Mouse (Mus musculus) hindbrain, embryonic 10.5 days (tissue): ENCODE measurements around the gene Crat. TPM values are rescaled to one million over a fixed set of nuclear protein-coding genes. Genes with fewer than 3 reads are reported as not detected.

Source experiments
- DNase-seq: peaks from one replicate; pipeline ENCODE4 v3.0.0-alpha.2; 2017; ENCODE audit warnings: low spot score
- H3K27ac ChIP-seq: fragments of 300-500 bp; sonication (generic); 2 replicates; pipeline ENCODE4 v1.5.1; 2016; ENCODE audit warnings: mild to moderate bottlenecking, moderate library complexity
- H3K27me3 ChIP-seq: fragments of 300-500 bp; sonication (generic); 2 replicates; pipeline ENCODE4 v1.6.1; 2016; ENCODE audit warnings: mild to moderate bottlenecking; ENCODE audit not compliant: poor library complexity, insufficient read depth, severe bottlenecking
- H3K36me3 ChIP-seq: fragments of 300-500 bp; sonication (generic); 2 replicates; pipeline ENCODE4 v1.6.1; 2016; ENCODE audit warnings: mild to moderate bottlenecking, moderate library complexity
- H3K4me1 ChIP-seq: fragments of 300-500 bp; sonication (generic); replicated peaks from 2 replicates; pipeline ENCODE4 v1.6.1; 2016; ENCODE audit warnings: mild to moderate bottlenecking
- H3K4me3 ChIP-seq: fragments of 300-500 bp; sonication (generic); 2 replicates; pipeline ENCODE4 v1.5.1; 2016; ENCODE audit warnings: mild to moderate bottlenecking, moderate library complexity
- H3K9me3 ChIP-seq: fragments of 300-500 bp; sonication (generic); 2 replicates; pipeline ENCODE4 v1.6.1; 2016; ENCODE audit warnings: mild to moderate bottlenecking, moderate library complexity
- WGBS: fragments of 180-500 bp; shearing (Covaris S2); methylation state at CpG from one replicate; pipeline ENCODE4 v1.1.7; 2016; 5-methylcytosine and 5-hydroxymethylcytosine counted together
- polyA plus RNA-seq: library from polyadenylated mRNA; unstranded; fragments of >200 nt; fragmentation: Nextera tagmentation; extraction: Ambion mirVana; gene quantifications from 2 replicates; pipeline ENCODE4 v1.2.1, GENCODE M21; 2016

Gene Crat
- polyA plus RNA-seq, 1 experiment from 2014 or later = 26.7 TPM

DNA sequence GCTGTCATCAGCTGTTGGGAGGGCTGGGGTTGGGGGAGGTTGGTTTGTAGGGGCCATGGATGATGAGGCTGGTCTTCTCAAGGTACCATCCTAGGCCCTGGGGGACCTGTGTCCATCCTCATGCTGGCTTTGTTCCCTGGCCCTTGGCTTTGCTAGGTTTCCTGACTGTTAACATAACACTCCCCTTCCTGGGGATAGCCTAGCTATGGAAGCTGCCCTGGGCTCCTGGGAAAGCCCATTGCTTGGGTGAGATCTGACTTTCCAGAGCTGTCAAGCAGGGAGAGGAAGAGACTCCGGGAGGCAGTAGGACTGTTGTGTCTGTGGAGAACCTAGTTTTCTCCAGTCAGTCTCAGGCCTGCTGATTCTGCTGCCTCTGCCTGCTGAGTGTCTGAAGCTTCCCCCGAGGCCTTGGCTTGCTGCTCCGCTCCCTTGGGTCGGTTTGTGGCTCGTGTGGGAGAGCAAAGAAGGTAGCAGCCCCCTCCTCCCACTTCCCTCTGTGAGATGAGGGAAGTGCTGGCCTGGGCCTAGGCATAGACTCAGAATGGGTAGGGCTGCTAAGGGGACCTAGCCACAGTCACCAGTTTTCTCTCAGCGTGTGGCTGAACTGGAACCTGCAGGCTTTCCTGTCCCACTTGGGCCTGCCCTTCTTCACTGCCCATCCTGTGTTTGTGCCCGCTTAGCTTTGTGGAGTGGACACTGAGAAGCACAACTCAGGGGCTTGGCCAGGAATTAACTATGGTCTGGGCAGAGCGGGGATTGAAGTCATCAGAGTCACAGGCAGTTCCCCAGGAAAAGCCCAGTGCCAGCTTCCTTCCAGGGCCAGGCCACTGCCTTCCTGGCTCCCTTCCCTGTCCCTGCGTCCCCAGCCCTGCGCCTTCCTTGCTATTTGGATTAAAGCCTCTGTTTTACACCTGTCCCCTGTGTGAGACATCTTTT, 31.5 kb upstream of the Crat start:
- peaks cover 64% of the 10 kb centered on the region for H3K4me1 ChIP-seq
- peak overlapping the region; percentile 98 for H3K27ac ChIP-seq
- WGBS = 82% methylated on average over 10 of the region's 10 CpGs

GRCm38 (mm10) chr2:30445312-30445711, 29.7 kb upstream of the Crat start:
- Histone ChIP-seq H3K4me1 (peaks cover 82% of the 10 kb centered on the region), H3K36me3 (peaks cover 79% of the 10 kb centered on the region), H3K9me3 (peaks cover 9% of the 10 kb centered on the region), H3K4me3 (peak overlapping the region; percentile 28), H3K27ac (peak overlapping the region; percentile 98), H3K27me3 (no peaks in the 10 kb centered on the region)
- peak; percentile 85 for DNase-seq
- 15% methylated on average over 2 of the region's 2 CpGs for WGBS

More for the DNA sequence above, 31.5 kb upstream of the Crat start:
- peaks cover 12% of the 10 kb centered on the region for H3K9me3 ChIP-seq
- peaks cover 85% of the 10 kb centered on the region for H3K36me3 ChIP-seq
- no peaks in the 10 kb centered on the region for H3K27me3 ChIP-seq
- no peak overlapping the region for H3K4me3 ChIP-seq
- DNase-seq = no peak

DNA sequence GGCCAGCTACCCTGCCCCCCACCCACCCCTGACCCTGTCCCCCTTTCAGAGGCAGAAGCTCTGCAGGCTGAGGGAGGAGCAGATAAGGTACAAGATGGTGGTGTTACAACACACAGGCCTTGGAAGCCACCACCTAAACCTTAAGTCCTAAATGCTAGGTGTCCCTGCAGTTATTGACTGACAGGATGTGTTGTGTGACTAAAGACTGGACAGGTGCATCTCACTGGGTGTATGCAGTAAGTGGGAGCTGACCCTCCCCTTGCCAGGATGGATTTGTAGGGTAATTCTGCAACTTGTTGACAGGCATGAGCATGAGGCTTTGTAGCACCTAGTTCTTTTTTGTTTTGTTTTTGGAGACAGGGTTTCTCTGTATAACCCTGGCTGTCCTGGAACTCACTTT, 28.8 kb upstream of the Crat start:
- Histone ChIP-seq H3K4me3 (no peak overlapping the region), H3K36me3 (peaks cover 79% of the 10 kb centered on the region), H3K27ac (peak overlapping the region; percentile 98)

DNA sequence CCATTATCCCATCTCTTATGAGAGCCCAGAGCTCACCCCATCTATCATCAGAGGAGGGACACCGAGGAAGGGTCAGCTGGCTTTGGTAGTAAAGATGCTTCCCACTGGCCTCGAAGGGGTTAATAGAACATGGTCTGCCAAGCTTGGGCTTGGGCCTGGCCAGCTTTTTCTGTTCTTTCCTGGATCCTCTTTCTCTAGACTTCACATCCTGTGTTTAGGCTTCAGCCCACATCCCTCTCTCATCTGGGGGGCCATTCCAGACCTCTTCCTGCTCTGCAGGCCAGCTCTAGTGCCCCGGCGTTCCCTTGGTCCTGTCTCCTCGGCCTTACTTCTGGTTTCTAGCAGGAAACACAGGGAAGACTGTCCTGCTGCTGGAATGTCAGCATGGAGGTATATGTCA, 28.4 kb upstream of the Crat start:
- WGBS = 74% methylated on average over 5 of the region's 5 CpGs
- Histone ChIP-seq H3K27me3 (no peaks in the 10 kb centered on the region), H3K4me1 (peaks cover 90% of the 10 kb centered on the region), H3K36me3 (peaks cover 79% of the 10 kb centered on the region), H3K4me3 (no peak overlapping the region), H3K27ac (peak overlapping the region; percentile 98), H3K9me3 (no peaks in the 10 kb centered on the region)
- DNase-seq = no peak

More for the DNA sequence above, 28.8 kb upstream of the Crat start:
- Histone ChIP-seq H3K4me1 (peaks cover 90% of the 10 kb centered on the region), H3K9me3 (peaks cover 2% of the 10 kb centered on the region; the same call in 1 of the 2 replicates), H3K27me3 (no peaks in the 10 kb centered on the region)
- no peak for DNase-seq

GRCm38 (mm10) chr2:30443281-30443680, 27.7 kb upstream of the Crat start:
- 68% methylated on average over 4 of the region's 4 CpGs for WGBS
- Histone ChIP-seq H3K4me3 (no peak overlapping the region), H3K27me3 (no peaks in the 10 kb centered on the region), H3K36me3 (peaks cover 79% of the 10 kb centered on the region), H3K9me3 (no peaks in the 10 kb centered on the region), H3K4me1 (peaks cover 88% of the 10 kb centered on the region), H3K27ac (peak overlapping the region; percentile 98)
- DNase-seq = no peak

GRCm38 (mm10) chr2:30442498-30442890, 26.9 kb upstream of the Crat start:
- Histone ChIP-seq H3K9me3 (no peaks in the 10 kb centered on the region), H3K4me1 (peaks cover 80% of the 10 kb centered on the region), H3K27me3 (no peaks in the 10 kb centered on the region), H3K4me3 (peak overlapping the region; percentile 42), H3K27ac (peak overlapping the region; percentile 98), H3K36me3 (peaks cover 79% of the 10 kb centered on the region)
- 59% methylated on average over 5 of the region's 5 CpGs for WGBS
- DNase-seq = no peak

- Histone ChIP-seq H3K27me3 (no peaks in the 10 kb centered on the region), H3K9me3 (no peaks in the 10 kb centered on the region), H3K27ac (peak overlapping the region; percentile 98), H3K4me1 (peaks cover 73% of the 10 kb centered on the region), H3K36me3 (peaks cover 79% of the 10 kb centered on the region), H3K4me3 (peak overlapping the region; percentile 42)
- WGBS = 5% methylated on average over 15 of the region's 15 CpGs
- DNase-seq = peak; percentile 89
Observed at GRCm38 (mm10) chr2:30441518-30442497, 26.2 kb upstream of the Crat start.

GRCm38 (mm10) chr2:30440701-30441517, 25.3 kb upstream of the Crat start:
- H3K27ac ChIP-seq = peak overlapping the region; percentile 98
- H3K4me1 ChIP-seq = peaks cover 64% of the 10 kb centered on the region
- peak overlapping the region; percentile 42 for H3K4me3 ChIP-seq
- no peaks in the 10 kb centered on the region for H3K27me3 ChIP-seq
- DNase-seq = peak; percentile 72
- H3K36me3 ChIP-seq = peaks cover 74% of the 10 kb centered on the region
- H3K9me3 ChIP-seq = no peaks in the 10 kb centered on the region
- 20% methylated on average over 12 of the region's 12 CpGs for WGBS

- Histone ChIP-seq H3K9me3 (no peaks in the 10 kb centered on the region), H3K4me1 (peaks cover 62% of the 10 kb centered on the region), H3K4me3 (no peak overlapping the region), H3K36me3 (peaks cover 71% of the 10 kb centered on the region), H3K27ac (peak overlapping the region; percentile 98), H3K27me3 (no peaks in the 10 kb centered on the region)
- DNase-seq = no peak
- WGBS = 77% methylated on average over 3 of the region's 3 CpGs
Observed at GRCm38 (mm10) chr2:30440211-30440700, 24.6 kb upstream of the Crat start.

DNA sequence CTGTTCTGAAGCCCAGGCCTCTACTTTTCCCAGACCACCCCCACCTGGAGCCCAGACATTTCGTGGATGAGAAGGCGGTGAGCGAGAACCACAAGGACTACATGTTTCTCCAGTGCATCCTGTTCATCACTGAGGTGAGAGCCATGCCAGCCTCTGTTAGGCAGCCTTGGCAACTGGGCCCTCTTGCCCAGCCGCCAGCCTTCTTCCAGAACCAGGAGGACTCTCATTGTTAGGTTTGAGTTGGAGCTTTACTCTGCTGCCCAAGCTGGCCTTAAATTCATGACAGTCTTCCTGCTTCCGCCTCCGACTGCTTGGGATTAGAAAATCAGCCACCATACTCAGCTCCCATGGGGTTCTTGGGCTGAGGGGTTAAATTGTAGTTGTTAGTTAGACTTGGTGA, 24.0 kb upstream of the Crat start:
- Histone ChIP-seq H3K4me1 (peaks cover 55% of the 10 kb centered on the region), H3K9me3 (no peaks in the 10 kb centered on the region), H3K36me3 (peaks cover 70% of the 10 kb centered on the region), H3K27ac (0 out of 2 replicates have a peak overlapping the region, but pooled peaks have one; percentile 3), H3K4me3 (no peak overlapping the region), H3K27me3 (no peaks in the 10 kb centered on the region)
- 92% methylated on average over 6 of the region's 6 CpGs for WGBS
- no peak for DNase-seq

DNA sequence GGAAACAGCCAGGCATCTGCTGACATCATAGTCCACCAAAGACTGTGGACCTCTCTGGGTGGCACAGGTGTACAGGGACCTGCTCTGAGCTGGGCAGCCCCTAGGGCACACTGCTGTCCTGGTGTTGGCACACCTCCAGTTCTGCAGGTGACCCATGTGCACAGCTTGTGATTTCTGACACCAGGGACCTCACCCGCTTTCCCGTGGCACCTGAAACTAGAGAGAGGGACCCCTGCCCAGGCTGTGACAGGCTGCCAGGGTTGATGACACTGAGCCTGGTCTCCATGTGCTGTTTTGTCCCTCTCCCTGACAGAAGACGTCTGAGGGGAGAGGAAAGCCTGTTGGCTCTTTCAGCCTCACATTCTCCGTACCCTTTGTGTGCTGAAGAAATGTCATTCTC, 22.2 kb upstream of the Crat start:
- 91% methylated on average over 4 of the region's 4 CpGs for WGBS
- Histone ChIP-seq H3K36me3 (peaks cover 71% of the 10 kb centered on the region), H3K4me1 (peaks cover 37% of the 10 kb centered on the region), H3K4me3 (no peak overlapping the region), H3K27me3 (no peaks in the 10 kb centered on the region), H3K27ac (no peak overlapping the region), H3K9me3 (no peaks in the 10 kb centered on the region)
- DNase-seq = no peak

DNA sequence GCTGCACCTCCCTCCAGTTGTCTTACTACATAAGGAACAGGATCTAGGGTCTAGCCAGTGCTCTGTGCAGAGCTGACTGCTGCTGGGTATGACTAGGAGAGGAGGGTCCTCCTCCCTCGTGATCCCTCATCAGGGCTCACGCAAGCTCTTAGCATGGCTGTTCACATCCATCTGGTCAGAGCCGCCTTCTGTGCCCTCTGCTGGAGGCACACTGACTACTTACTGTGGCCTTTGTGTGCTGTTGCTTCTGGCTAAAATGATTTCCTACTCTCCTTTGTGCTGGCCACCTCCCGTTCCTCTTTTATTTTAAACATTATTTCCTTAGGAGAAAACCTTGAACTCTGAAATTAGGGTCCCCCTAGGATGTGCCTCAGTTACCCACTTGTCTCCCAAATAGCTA, 21.2 kb upstream of the Crat start:
- Histone ChIP-seq H3K36me3 (peaks cover 76% of the 10 kb centered on the region), H3K27ac (no peak overlapping the region), H3K4me3 (no peak overlapping the region), H3K4me1 (peaks cover 27% of the 10 kb centered on the region), H3K27me3 (no peaks in the 10 kb centered on the region), H3K9me3 (no peaks in the 10 kb centered on the region)
- 79% methylated on average over 4 of the region's 4 CpGs for WGBS
- DNase-seq = no peak
